Mouse (Mus musculus) stomach, embryonic 14.5 days (tissue): ENCODE data around the gene 6430571L13Rik. TPM values are rescaled to one million over a fixed set of nuclear protein-coding genes. Genes with fewer than 3 reads are reported as not detected.
"Not testable (repeated sequence)": the region's sequence is repeated elsewhere in the genome, so short reads cannot be mapped to it uniquely, and the experiment has no call there.

Experiments
- ATAC-seq: fragments of 200-750 bp; cut with Nextera tagmentation; 2 replicates; pipeline ENCODE4 v1.8.0; 2017; ENCODE audit warnings: low read depth, moderate TSS enrichment; ENCODE audit not compliant: insufficient number of reproducible peaks, insufficient read depth, low FRiP score
- H3K27ac ChIP-seq: fragments of 300-500 bp; sonication (generic); 2 replicates; pipeline ENCODE4 v1.5.1; 2014; ENCODE audit warnings: mild to moderate bottlenecking, low read length, moderate library complexity, mixed read lengths
- H3K27me3 ChIP-seq: fragments of 300-500 bp; sonication (generic); 2 replicates; pipeline ENCODE4 v1.6.1; 2014; ENCODE audit warnings: low read length, control low read depth, mixed read lengths; ENCODE audit not compliant: control insufficient read depth, insufficient read depth
- H3K36me3 ChIP-seq: fragments of 300-500 bp; sonication (generic); 2 replicates; pipeline ENCODE4 v1.6.1; 2014; ENCODE audit warnings: mild to moderate bottlenecking, control low read depth, low read length, moderate library complexity, mixed read lengths; ENCODE audit not compliant: control insufficient read depth, insufficient read depth
- H3K4me1 ChIP-seq: fragments of 300-500 bp; sonication (generic); 2 replicates; pipeline ENCODE4 v1.6.1; 2014; ENCODE audit warnings: low read length, control low read depth, mixed read lengths; ENCODE audit not compliant: control insufficient read depth, insufficient read depth
- H3K4me2 ChIP-seq: fragments of 300-500 bp; sonication (generic); replicated peaks from 2 replicates; pipeline ENCODE4 v1.6.1; 2014; ENCODE audit warnings: low read depth, low read length, control low read depth
- H3K4me3 ChIP-seq: fragments of 300-500 bp; sonication (generic); 2 replicates; pipeline ENCODE4 v1.5.1; 2014; ENCODE audit warnings: low read depth, low read length, control low read depth
- H3K9ac ChIP-seq: fragments of 300-500 bp; sonication (generic); replicated peaks from 2 replicates; pipeline ENCODE4 v1.6.1; 2014; ENCODE audit warnings: low read depth, mild to moderate bottlenecking, control low read depth, low read length, moderate library complexity, mixed read lengths
- H3K9me3 ChIP-seq: fragments of 300-500 bp; sonication (generic); 2 replicates; pipeline ENCODE4 v1.6.1; 2016; ENCODE audit warnings: low read depth, low read length, control low read depth; ENCODE audit not compliant: control insufficient read depth
- WGBS: fragments of 180-500 bp; shearing (Covaris S2); extraction: QIAGEN DNeasy Blood & Tissue Kit; methylation state at CpG from one replicate; pipeline ENCODE4 v1.1.7; 2014; 5-methylcytosine and 5-hydroxymethylcytosine counted together
- polyA plus RNA-seq: library from polyadenylated mRNA; unstranded; fragments of >200 nt; fragmentation: Nextera tagmentation; extraction: Ambion mirVana; gene quantifications from 2 replicates; pipeline ENCODE4 v1.2.1, GENCODE M21; 2014

6430571L13Rik gene
- polyA plus RNA-seq, 1 experiment from 2014 or later, result 0.19 TPM

- no peaks in the 10 kb centered on the region for H3K9me3 ChIP-seq
- H3K36me3 ChIP-seq, result peaks cover 13% of the 10 kb centered on the region
- no peak overlapping the region for H3K27ac ChIP-seq
- peaks cover 27% of the 10 kb centered on the region for H3K4me1 ChIP-seq
- WGBS, result 75% methylated on average over 9 of the region's 9 CpGs
- no peak for ATAC-seq
- no peak overlapping the region for H3K9ac ChIP-seq
- no peak overlapping the region for H3K4me3 ChIP-seq
- H3K27me3 ChIP-seq, result no peaks in the 10 kb centered on the region
- no peak overlapping the region for H3K4me2 ChIP-seq
Observed at GRCm38 (mm10) chr9:107303121-107303820, 37.1 kb upstream of the 6430571L13Rik start.

GRCm38 (mm10) chr9:107303900-107304299, 36.5 kb upstream of the 6430571L13Rik start:
- WGBS, result 75% methylated on average over 5 of the region's 5 CpGs
- no peak overlapping the region for H3K27ac ChIP-seq
- H3K9me3 ChIP-seq, result no peaks in the 10 kb centered on the region
- no peak overlapping the region for H3K9ac ChIP-seq
- ATAC-seq, result no peak
- H3K36me3 ChIP-seq, result peaks cover 13% of the 10 kb centered on the region
- no peak overlapping the region for H3K4me3 ChIP-seq
- H3K4me2 ChIP-seq, result no peak overlapping the region
- no peaks in the 10 kb centered on the region for H3K27me3 ChIP-seq
- H3K4me1 ChIP-seq, result peaks cover 26% of the 10 kb centered on the region

GRCm38 (mm10) chr9:107304383-107304782, 36.0 kb upstream of the 6430571L13Rik start:
- Histone ChIP-seq H3K4me2 (no peak overlapping the region), H3K9ac (no peak overlapping the region), H3K27me3 (no peaks in the 10 kb centered on the region), H3K4me3 (no peak overlapping the region), H3K4me1 (peaks cover 22% of the 10 kb centered on the region), H3K9me3 (no peaks in the 10 kb centered on the region), H3K27ac (no peak overlapping the region), H3K36me3 (peaks cover 13% of the 10 kb centered on the region)
- no peak for ATAC-seq
- WGBS, result 84% methylated on average over 3 of the region's 3 CpGs

- Histone ChIP-seq H3K4me1 (peaks cover 22% of the 10 kb centered on the region), H3K27ac (peak overlapping the region; percentile 89), H3K9ac (no peak overlapping the region), H3K27me3 (no peaks in the 10 kb centered on the region), H3K4me3 (no peak overlapping the region), H3K9me3 (no peaks in the 10 kb centered on the region), H3K36me3 (peaks cover 13% of the 10 kb centered on the region), H3K4me2 (no peak overlapping the region)
- 80% methylated on average over 4 of the region's 4 CpGs for WGBS
- ATAC-seq, result no peak
Observed at GRCm38 (mm10) chr9:107305012-107305411, 35.4 kb upstream of the 6430571L13Rik start.

GRCm38 (mm10) chr9:107305601-107306542, 34.5 kb upstream of the 6430571L13Rik start:
- no peak overlapping the region for H3K9ac ChIP-seq
- peaks cover 11% of the 10 kb centered on the region for H3K36me3 ChIP-seq
- peak overlapping the region; percentile 12; the same call in 1 of the 2 replicates for H3K4me2 ChIP-seq
- H3K4me3 ChIP-seq, result no peak overlapping the region
- H3K27ac ChIP-seq, result peak overlapping the region; percentile 89
- WGBS, result 50% methylated on average over 13 of the region's 13 CpGs
- ATAC-seq, result peak; percentile 62
- H3K27me3 ChIP-seq, result no peaks in the 10 kb centered on the region
- H3K4me1 ChIP-seq, result peaks cover 22% of the 10 kb centered on the region
- no peaks in the 10 kb centered on the region for H3K9me3 ChIP-seq

- WGBS, result 94% methylated on average over 1 of the region's 1 CpGs
- H3K4me2 ChIP-seq, H3K27ac ChIP-seq, ATAC-seq, H3K4me3 ChIP-seq, H3K9me3 ChIP-seq, H3K27me3 ChIP-seq, H3K9ac ChIP-seq, H3K36me3 ChIP-seq: not testable (repeated sequence)
- H3K4me1 ChIP-seq, result peaks cover 22% of the 10 kb centered on the region
Observed at GRCm38 (mm10) chr9:107306673-107307072, 33.7 kb upstream of the 6430571L13Rik start.

GRCm38 (mm10) chr9:107307099-107307872, 33.1 kb upstream of the 6430571L13Rik start:
- Histone ChIP-seq H3K27me3 (no peaks in the 10 kb centered on the region), H3K9ac (no peak overlapping the region), H3K36me3 (no peaks in the 10 kb centered on the region), H3K9me3 (no peaks in the 10 kb centered on the region), H3K4me2 (0 out of 2 replicates have a peak overlapping the region, but pooled peaks have one; percentile 3), H3K27ac (peak overlapping the region; percentile 81; the same call in 1 of the 2 replicates), H3K4me1 (peaks cover 22% of the 10 kb centered on the region), H3K4me3 (no peak overlapping the region)
- 0 out of 2 replicates have a peak, but pooled peaks have one; percentile 14 for ATAC-seq
- WGBS, result 65% methylated on average over 11 of the region's 11 CpGs

GRCm38 (mm10) chr9:107307886-107308285, 32.5 kb upstream of the 6430571L13Rik start:
- 34% methylated on average over 12 of the region's 12 CpGs for WGBS
- H3K27me3 ChIP-seq, result no peaks in the 10 kb centered on the region
- no peak overlapping the region for H3K9ac ChIP-seq
- no peak overlapping the region for H3K4me3 ChIP-seq
- 0 out of 2 replicates have a peak overlapping the region, but pooled peaks have one; percentile 3 for H3K4me2 ChIP-seq
- ATAC-seq, result peak; percentile 64
- H3K9me3 ChIP-seq, result no peaks in the 10 kb centered on the region
- H3K4me1 ChIP-seq, result peaks cover 22% of the 10 kb centered on the region
- H3K36me3 ChIP-seq, result no peaks in the 10 kb centered on the region
- H3K27ac ChIP-seq, result peak overlapping the region; percentile 81; the same call in 1 of the 2 replicates
